Mouse (Mus musculus): ENCODE measurements around the gene Nt5dc3. TPM values are rescaled to one million over a fixed set of nuclear protein-coding genes. Genes with fewer than 3 reads are reported as not detected.

Nt5dc3 gene
- polyA plus RNA-seq, 2 experiments, result 1.3 to 5.5 TPM

- Histone ChIP-seq H3K4me1 (ENCODE audit: control insufficient read depth, insufficient read depth, low read length) (peaks cover 4% of the 10 kb centered on the region; the same call in 1 of the 2 replicates), H3K4me2 (replicated peaks; ENCODE audit: low read depth, low read length, severe bottlenecking) (no peak overlapping the region), H3K4me3 (replicated peaks; ENCODE audit: low read length) (no peak overlapping the region), H3K27ac (replicated peaks; ENCODE audit: low read depth, low read length) (no peak overlapping the region), H3K9ac (ENCODE audit: low read depth, low read length, severe bottlenecking) (no peak overlapping the region), H3K9me3 (ENCODE audit: control insufficient read depth, low read length) (no peaks in the 10 kb centered on the region), H3K27me3 (ENCODE audit: control insufficient read depth, insufficient read depth, low read length) (no peaks in the 10 kb centered on the region), H3K36me3 (ENCODE audit: control insufficient read depth, insufficient read depth, low read length) (no peaks in the 10 kb centered on the region)
- ATAC-seq (ENCODE audit: low FRiP score, low read depth) (no peak), DNase-seq (ENCODE audit: low spot score) (no peak)
- TF ChIP-seq POLR2A (IDR thresholded peaks at IDR 0.05; ENCODE audit: borderline replicate concordance, extremely low read depth, insufficient read depth, insufficient read length), result no peak
- 86% methylated on average over 7 of the region's 7 CpGs for WGBS
Observed at GRCm38 (mm10) chr10:86789146-86789672, 10.4 kb downstream of the Nt5dc3 start.

GRCm38 (mm10) chr10:86791507-86792184 is 12.8 kb downstream of the Nt5dc3 start:
- ATAC-seq (ENCODE audit: low FRiP score, low read depth), result no peak
- no peak overlapping the region for H3K4me2 ChIP-seq (replicated peaks; ENCODE audit: low read depth, low read length, severe bottlenecking)

GRCm38 (mm10) chr10:86793509-86793951 is 14.7 kb downstream of the Nt5dc3 start:
- no peaks in the 10 kb centered on the region for H3K27me3 ChIP-seq (ENCODE audit: control insufficient read depth, insufficient read depth, low read length)
- no peak for TF ChIP-seq POLR2A (IDR thresholded peaks at IDR 0.05; ENCODE audit: borderline replicate concordance, extremely low read depth, insufficient read depth, insufficient read length)
- H3K9ac ChIP-seq (ENCODE audit: low read depth, low read length, severe bottlenecking), result no peak overlapping the region
- H3K4me1 ChIP-seq (ENCODE audit: control insufficient read depth, insufficient read depth, low read length), result no peaks in the 10 kb centered on the region
- H3K36me3 ChIP-seq (ENCODE audit: control insufficient read depth, insufficient read depth, low read length), result no peaks in the 10 kb centered on the region
- ATAC-seq (ENCODE audit: low FRiP score, low read depth), result no peak
- H3K27ac ChIP-seq (replicated peaks; ENCODE audit: low read depth, low read length), result no peak overlapping the region
- WGBS, result 69% methylated on average over 2 of the region's 2 CpGs
- no peak overlapping the region for H3K4me3 ChIP-seq (replicated peaks; ENCODE audit: low read length)
- H3K9me3 ChIP-seq (ENCODE audit: control insufficient read depth, low read length), result no peaks in the 10 kb centered on the region
- H3K4me2 ChIP-seq (replicated peaks; ENCODE audit: low read depth, low read length, severe bottlenecking), result no peak overlapping the region
- DNase-seq (ENCODE audit: low spot score), result no peak

More at GRCm38 (mm10) chr10:86791507-86792184, 12.8 kb downstream of the Nt5dc3 start:
- no peaks in the 10 kb centered on the region for H3K27me3 ChIP-seq (ENCODE audit: control insufficient read depth, insufficient read depth, low read length)
- no peak for DNase-seq (ENCODE audit: low spot score)
- no peak overlapping the region for H3K9ac ChIP-seq (ENCODE audit: low read depth, low read length, severe bottlenecking)
- no peak for TF ChIP-seq POLR2A (IDR thresholded peaks at IDR 0.05; ENCODE audit: borderline replicate concordance, extremely low read depth, insufficient read depth, insufficient read length)
- H3K4me1 ChIP-seq (ENCODE audit: control insufficient read depth, insufficient read depth, low read length), result peaks cover 4% of the 10 kb centered on the region; the same call in 1 of the 2 replicates
- H3K27ac ChIP-seq (replicated peaks; ENCODE audit: low read depth, low read length), result no peak overlapping the region
- no peaks in the 10 kb centered on the region for H3K9me3 ChIP-seq (ENCODE audit: control insufficient read depth, low read length)
- H3K4me3 ChIP-seq (replicated peaks; ENCODE audit: low read length), result no peak overlapping the region
- WGBS, result 72% methylated on average over 7 of the region's 7 CpGs
- H3K36me3 ChIP-seq (ENCODE audit: control insufficient read depth, insufficient read depth, low read length), result no peaks in the 10 kb centered on the region

- TF ChIP-seq POLR2A (IDR thresholded peaks at IDR 0.05; ENCODE audit: borderline replicate concordance, extremely low read depth, insufficient read depth, insufficient read length), result no peak
- no peak for ATAC-seq (ENCODE audit: low FRiP score, low read depth)
- no peaks in the 10 kb centered on the region for H3K9me3 ChIP-seq (ENCODE audit: control insufficient read depth, low read length)
- H3K4me2 ChIP-seq (replicated peaks; ENCODE audit: low read depth, low read length, severe bottlenecking), result no peak overlapping the region
- H3K27me3 ChIP-seq (ENCODE audit: control insufficient read depth, insufficient read depth, low read length), result no peaks in the 10 kb centered on the region
- no peaks in the 10 kb centered on the region for H3K36me3 ChIP-seq (ENCODE audit: control insufficient read depth, insufficient read depth, low read length)
- no peak for DNase-seq (ENCODE audit: low spot score)
- no peak overlapping the region for H3K27ac ChIP-seq (replicated peaks; ENCODE audit: low read depth, low read length)
- no peak overlapping the region for H3K9ac ChIP-seq (ENCODE audit: low read depth, low read length, severe bottlenecking)
- WGBS, result 89% methylated on average over 4 of the region's 4 CpGs
- H3K4me1 ChIP-seq (ENCODE audit: control insufficient read depth, insufficient read depth, low read length), result no peaks in the 10 kb centered on the region
- H3K4me3 ChIP-seq (replicated peaks; ENCODE audit: low read length), result no peak overlapping the region
Observed at GRCm38 (mm10) chr10:86794196-86794595, 15.4 kb downstream of the Nt5dc3 start.

- no peak overlapping the region for H3K4me2 ChIP-seq (replicated peaks; ENCODE audit: low read depth, low read length, severe bottlenecking)
- no peak overlapping the region for H3K9ac ChIP-seq (ENCODE audit: low read depth, low read length, severe bottlenecking)
- H3K4me3 ChIP-seq (replicated peaks; ENCODE audit: low read length), result no peak overlapping the region
- no peaks in the 10 kb centered on the region for H3K9me3 ChIP-seq (ENCODE audit: control insufficient read depth, low read length)
- no peaks in the 10 kb centered on the region for H3K27me3 ChIP-seq (ENCODE audit: control insufficient read depth, insufficient read depth, low read length)
- ATAC-seq (ENCODE audit: low FRiP score, low read depth) (no peak), DNase-seq (ENCODE audit: low spot score) (no peak)
- no peak for TF ChIP-seq POLR2A (IDR thresholded peaks at IDR 0.05; ENCODE audit: borderline replicate concordance, extremely low read depth, insufficient read depth, insufficient read length)
- 83% methylated on average over 9 of the region's 9 CpGs for WGBS
- H3K27ac ChIP-seq (replicated peaks; ENCODE audit: low read depth, low read length), result no peak overlapping the region
- H3K4me1 ChIP-seq (ENCODE audit: control insufficient read depth, insufficient read depth, low read length), result no peaks in the 10 kb centered on the region
- H3K36me3 ChIP-seq (ENCODE audit: control insufficient read depth, insufficient read depth, low read length), result no peaks in the 10 kb centered on the region
Observed at GRCm38 (mm10) chr10:86794794-86795535, 16.2 kb downstream of the Nt5dc3 start.
